Mouse (Mus musculus) left cerebral cortex, postnatal 36 days (tissue): ENCODE data around the gene Tmem147. TPM values are rescaled to one million over a fixed set of nuclear protein-coding genes. Genes with fewer than 3 reads are reported as not detected.
"Not testable (repeated sequence)": the region's sequence is repeated elsewhere in the genome, so short reads cannot be mapped to it uniquely, and the experiment has no call there.

Experiments
- DNase-seq, 2 experiments: peaks; one replicate each; pipeline ENCODE4 v3.0.0; 2021 to 2022; ENCODE audit warnings: low spot score in 2 of 2, mixed read lengths in 1 of 2
- intact Hi-C: fragments of 180-260 bp; cut with DNase I; formaldehyde crosslinking; loops from one replicate; pipeline ENCODE4 v1.15.1; 2025
- total RNA-seq, 2 experiments: library from RNA; stranded (reverse); gene quantifications; 2 replicates each; pipeline ENCODE4 v1.2.3; 2021

Tmem147 gene
- total RNA-seq: 100 to 1,000 TPM; 114 to 115 TPM

DNA sequence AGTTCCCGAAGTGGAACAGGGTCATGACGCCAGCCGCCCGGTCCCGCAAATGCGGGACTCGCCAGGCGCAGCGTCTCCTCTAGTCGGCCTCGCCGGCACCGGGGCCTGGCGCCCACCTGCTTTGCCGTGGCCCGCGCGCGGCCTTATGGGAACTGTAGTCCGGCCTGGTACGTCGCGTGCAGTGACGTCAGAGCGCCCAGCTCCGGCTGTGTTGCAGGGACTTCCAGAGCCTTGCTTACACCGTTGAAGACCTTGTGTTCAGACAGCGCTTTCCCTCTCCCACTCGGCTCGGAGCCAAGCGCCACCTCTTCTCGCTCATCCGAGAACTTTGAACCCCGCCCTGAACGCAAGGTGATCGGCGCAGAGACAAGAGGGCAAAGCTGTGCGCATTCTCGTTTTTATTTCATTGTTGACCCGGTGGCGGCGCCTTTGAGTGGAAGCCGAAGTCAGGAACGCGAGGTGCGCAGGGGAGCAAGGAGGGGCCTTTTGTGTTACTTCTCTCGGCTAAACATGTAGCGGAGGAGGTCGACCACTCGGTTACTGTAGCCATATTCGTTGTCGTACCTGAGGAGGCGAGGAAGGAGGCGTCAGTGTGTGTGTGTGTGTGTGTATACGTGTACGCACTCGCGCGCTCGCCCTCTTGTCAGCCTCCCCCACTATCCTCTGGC lies at the start of gene Tmem147:
Gene Tmem147, minus strand, starts transcription at position 145 of the 668 bp plus-strand sequence.
- intact Hi-C loops: loop anchor here (5.0 kb wide), 1 partner anchor 82 kb away; no protein-coding TSS in a partner anchor
- peak; percentile 96 to 98 for DNase-seq

DNA sequence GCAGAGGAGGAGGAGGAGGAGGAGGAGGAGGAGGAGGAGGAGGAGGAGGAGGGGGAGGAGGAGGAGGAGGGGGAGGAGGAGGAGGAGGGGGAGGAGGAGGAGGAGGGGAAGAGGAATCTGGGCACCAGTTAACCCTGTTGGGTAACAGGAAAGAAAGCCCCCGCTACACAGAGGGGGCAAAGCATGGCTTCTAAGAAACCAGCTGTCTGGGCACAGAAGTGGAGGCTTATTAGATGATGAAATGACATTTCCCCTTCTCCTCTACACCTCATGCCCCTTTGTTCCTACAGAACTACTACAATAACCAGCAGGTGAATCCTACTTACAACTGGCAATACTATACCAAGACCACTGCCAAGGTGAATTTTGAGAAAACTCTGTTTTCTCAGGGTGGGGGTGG lies 48.6 kb upstream of the Tmem147 start:
- no peak for DNase-seq
- intact Hi-C loops: no loop called here

DNA sequence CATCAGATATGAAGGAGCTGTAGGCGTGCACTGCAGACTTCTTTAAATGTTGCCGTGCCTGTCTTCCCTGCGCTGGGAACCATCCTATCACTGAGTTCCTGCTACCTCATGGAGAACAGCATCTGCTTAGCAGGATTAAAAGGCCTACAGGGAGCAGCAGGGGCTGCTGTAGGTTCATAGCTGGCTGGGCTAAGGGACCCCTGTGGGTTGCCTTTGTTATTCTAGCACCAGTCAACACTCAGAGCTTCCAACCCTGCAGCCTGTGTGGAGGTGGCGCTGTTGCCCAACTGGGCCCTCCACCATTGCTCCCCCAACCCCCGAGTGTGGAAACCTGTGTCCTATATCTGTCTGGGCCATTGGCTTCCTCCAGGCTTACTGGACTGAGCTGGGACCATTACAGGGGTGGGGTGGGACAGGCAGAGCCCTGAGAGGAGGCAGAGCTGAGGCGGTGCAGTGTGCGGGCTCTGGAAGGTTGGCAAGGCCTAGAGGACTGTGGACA lies 47.8 kb upstream of the Tmem147 start:
- no peak for DNase-seq
- intact Hi-C loops: no loop called here

DNA sequence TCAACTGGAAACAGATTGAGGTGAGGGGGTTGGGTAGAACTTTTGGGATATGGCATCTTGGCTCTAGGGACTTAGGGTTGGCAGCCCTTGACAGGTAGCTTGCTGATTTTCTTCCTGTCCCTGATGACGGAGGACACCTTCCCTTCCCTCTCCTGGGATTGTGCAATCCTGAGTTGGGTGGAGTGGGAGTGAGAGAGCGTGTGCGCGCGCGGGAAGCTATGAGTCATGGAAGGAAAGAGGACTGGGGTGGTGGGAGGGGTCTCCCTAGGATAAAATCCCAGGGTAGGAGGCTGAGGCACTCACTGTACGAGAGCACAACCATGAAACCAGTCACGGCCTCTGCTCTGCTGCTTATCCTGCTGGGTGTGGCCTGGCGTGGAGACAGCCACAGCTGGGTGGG lies 46.8 kb upstream of the Tmem147 start:
- peak in 1 of 2 experiments; percentile 15 for DNase-seq
- intact Hi-C loops: no loop called here

DNA sequence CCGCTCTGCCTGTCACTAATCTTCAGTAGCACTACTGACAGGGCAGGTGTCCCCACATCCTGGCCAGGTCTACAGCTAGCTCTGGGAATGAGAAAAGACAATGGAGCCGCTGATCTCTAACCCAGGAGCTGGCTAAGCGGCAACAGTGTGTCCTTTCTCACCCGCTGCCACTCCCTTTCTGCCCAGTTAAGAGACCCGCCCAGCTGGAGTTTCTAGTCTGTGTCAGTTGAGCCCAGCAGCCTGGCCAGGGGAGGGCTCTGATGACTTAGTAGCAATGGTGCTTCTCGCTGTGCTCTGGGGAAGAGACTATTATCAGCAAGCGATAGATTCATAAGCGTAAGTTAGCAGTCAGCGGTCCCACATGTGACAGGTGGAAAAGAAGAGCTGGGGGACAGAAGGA lies 39.9 kb upstream of the Tmem147 start:
- DNase-seq: no peak
- intact Hi-C loops: no loop called here

DNA sequence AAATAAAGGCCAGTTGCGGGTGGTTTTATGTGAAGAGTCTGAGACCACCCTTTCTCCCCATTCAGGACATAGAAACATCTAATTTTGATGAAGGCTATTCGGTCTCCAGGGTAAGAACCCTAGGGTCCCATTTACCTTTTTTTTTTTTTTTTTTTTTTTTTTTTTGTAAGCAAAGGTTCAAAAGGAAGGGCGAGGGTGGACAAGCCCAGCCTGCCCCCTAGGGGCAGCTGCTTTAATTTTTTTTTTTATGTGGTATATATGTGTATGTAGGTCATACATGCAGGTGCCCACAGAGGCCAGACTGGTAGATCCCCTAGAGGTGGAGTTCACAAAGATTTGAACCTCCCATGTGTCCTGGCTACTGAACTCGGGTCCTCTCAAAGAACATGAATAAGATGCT lies 37.1 kb upstream of the Tmem147 start:
- no peak for DNase-seq
- intact Hi-C loops: no loop called here

DNA sequence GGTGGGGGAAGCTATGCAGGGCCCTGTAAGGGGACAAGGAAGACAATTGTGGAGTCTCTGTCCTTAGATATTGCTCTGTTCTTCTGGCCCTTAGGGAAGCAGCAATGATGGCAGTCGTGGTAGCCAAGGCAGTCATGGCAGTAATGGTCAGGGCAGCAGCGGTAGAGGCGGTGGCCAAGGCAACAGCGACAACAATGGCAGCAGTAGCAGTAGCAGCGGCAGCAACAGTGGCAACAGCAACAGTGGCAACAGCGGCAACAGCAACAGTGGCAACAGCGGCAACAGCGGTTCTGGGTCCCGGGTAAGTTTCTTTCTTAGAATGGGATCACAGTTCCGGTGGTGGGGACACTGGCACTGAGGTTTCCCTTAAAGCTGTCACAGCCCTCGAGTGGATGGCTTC lies 35.8 kb upstream of the Tmem147 start:
- intact Hi-C loops: no loop called here
- DNase-seq: no peak

DNA sequence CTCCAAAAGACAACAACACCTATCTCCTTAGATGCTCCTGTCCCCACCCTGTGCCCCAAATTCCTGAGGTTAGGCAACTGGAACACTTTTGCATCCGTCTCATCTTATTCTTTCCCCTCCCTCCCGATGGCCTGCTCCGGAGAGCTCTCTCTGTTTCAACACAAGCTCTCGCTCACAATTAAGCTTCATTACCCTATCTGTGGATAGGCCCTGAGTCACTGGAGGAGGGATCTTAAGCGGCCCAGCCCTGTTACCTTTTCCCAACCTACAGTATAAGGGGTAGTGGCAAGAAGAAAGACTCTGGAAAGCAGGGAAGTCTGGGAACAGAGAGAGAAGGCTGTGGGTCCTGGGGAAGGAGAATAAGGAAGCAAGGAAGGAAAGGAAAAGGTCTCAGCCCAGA lies 34.1 kb upstream of the Tmem147 start, which contains the start of gene Dmkn:
Gene Dmkn, plus strand, starts transcription at position 301 of the 400 bp plus-strand sequence.
- DNase-seq: no peak
- intact Hi-C loops: no loop called here

DNA sequence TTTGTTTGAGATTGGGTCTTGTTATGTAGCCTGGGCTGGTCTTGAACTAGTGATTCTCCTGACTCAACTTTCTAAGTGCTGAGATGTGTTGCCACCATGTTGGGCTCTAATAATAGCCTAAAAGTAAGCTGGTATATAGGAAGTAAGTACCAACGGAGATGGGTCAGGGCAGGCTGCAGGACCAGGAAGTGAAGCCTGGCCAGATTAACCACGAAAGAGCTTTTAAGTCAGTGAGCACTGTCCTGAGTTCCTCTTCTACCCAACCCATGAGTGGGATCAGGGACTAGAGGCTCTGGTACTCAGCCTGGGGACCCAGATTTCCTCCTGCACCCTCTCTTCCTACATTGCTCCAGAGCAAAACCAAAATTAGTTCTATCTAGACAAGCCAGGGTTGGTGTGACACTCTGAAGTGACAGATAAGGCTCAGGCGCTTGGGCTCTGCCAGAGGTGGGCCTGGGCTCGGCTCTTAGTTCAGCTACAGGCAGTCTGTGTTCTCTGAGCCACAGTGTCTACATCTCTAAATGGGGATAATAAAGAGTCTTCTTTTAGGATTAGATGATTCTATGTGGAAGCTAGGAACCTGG lies 32.5 kb upstream of the Tmem147 start:
- intact Hi-C loops: no loop called here
- no peak for DNase-seq

DNA sequence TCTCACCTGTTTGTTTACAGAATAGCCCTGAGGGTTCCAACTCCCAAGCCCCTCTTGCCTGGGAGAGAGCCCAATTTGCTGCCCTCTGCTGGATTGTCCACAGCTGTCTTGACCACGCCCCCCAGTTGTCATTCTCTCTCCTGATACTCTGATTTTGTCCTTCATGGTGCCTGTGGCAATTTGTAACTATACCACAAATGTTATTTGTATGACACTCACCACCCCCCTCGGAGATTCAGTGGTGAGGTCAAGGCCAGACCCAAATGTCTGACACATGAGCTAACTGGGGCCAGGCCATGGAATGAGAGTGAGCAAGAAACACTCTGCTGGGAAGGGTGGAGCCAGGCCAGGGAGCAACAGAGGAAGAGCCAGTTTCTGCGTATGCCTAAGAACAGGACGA lies 29.5 kb upstream of the Tmem147 start:
- intact Hi-C loops: no loop called here
- DNase-seq: no peak

DNA sequence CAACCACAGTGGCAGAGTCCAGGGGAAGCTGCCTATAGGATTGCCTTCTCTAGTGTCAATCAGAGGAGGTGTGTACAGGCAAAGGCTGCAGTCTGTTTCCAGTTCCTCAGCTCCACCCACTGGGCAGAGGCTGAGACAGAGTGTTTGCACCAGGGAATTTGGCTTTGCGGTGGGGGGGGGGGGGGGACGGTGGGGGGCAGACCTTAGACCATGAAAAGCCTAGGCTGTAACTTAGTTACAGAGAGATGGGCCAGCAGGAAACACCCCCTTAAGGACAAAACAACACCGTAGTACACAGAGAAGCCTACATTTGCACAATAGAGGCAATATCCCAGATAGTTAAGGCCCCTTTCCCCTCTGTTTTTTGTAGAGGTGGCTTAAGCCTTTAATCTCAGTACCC lies 27.7 kb upstream of the Tmem147 start:
- intact Hi-C loops: no loop called here
- no peak for DNase-seq

DNA sequence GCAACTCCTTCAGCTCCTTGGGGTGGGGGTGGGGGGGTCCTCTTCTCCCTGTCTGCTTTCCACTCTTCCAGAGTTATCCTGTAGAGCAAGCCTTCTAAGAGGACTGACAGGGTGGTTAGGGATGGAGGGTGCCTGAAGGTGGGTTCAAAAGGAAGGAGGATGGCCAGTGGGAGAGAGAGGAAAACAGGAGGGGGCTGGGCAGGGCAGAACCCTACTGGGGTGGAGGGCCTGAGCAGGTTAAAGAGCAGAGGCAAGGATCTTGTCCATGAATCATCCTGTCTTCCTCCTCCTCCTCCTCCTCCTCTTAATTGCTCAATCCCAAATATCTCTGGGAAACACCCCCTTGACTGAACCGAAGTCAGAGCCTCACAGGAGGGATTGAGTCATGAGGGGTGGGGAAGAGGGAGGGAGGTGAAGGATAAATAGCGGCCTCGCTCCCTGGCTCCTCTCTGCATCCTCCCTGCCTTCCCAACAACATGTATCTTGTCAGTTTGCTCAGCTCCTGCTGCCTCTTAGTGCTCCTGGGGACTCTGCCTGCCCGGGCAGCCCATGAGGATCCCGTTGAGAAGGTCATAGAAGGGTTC lies 21.8 kb upstream of the Tmem147 start, which contains the start of gene Sbsn:
Gene Sbsn, plus strand, starts transcription at position 386 of the 584 bp plus-strand sequence.
- DNase-seq: no peak
- intact Hi-C loops: no loop called here

DNA sequence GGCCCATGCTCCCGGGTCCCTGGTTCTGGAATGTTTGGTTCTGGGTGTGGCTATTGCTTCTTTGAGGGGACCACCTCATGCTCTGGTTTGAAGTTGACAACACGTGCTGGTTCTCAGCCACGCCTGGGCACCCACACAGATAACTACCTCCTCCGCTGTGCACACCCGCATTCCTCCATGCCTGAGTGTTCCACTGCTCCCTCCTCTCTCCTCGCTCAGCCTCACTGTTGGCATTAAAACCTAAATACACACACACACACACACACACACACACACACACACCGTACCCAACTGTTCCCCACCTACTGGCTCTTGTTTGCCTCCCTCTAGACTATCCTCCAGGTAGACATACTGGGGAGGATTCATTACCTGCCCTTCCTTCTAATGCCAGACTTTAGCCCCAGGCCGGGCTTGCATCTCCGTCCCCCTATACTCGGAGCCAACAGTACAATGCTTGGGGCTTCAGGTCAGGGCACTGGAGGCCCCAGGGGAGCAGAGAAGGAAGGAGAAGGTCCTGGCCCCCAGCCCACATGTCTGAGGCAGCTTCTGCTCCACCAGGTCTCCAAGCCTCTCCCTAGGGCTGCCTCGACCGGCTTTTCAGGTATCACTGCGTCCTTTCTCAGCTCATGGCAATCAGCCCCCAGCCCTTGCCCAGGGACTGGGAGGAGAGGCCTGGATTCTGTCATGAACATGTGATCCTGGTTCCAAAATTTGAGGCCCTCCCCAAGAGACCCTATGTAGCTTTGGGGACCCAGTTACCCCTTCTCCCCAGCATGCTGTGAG lies 20.7 kb upstream of the Tmem147 start:
- DNase-seq: peak in 1 of 2 experiments; percentile 19

DNA sequence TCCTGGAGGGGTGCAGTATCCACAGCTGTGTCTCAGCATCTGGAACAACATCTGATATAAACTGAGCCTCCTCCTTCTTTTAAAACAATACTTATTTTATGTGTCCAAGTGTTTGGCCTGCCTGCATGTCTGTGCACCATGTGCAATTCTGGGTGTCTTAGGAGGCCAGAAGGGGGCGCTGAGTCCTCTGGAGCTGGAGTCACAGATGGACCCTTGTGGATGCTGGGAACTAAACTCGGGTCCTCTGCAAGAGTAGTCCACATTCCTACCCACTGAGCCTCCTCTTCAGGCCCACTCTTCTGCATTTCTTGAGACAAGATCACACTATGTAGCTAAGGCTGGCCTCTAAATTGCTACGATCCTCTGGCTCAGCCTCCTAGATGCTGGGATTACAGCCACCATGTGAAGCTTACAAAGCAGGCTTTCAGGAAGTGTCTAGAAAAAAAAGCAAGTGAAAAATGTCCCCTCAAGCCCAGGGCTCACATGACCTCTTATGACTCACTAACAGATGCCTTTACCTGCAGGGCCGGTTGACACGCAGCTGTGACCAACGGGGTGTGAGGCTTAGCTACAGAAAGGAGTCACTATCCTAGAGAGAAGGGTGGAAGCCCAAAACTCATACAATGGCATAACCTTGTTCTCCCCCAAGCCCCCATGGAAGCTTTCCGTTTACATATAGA lies 18.3 kb upstream of the Tmem147 start:
- intact Hi-C loops: no loop called here
- DNase-seq: no peak

More for the DNA sequence above, 20.7 kb upstream of the Tmem147 start:
- intact Hi-C loops: no loop called here

DNA sequence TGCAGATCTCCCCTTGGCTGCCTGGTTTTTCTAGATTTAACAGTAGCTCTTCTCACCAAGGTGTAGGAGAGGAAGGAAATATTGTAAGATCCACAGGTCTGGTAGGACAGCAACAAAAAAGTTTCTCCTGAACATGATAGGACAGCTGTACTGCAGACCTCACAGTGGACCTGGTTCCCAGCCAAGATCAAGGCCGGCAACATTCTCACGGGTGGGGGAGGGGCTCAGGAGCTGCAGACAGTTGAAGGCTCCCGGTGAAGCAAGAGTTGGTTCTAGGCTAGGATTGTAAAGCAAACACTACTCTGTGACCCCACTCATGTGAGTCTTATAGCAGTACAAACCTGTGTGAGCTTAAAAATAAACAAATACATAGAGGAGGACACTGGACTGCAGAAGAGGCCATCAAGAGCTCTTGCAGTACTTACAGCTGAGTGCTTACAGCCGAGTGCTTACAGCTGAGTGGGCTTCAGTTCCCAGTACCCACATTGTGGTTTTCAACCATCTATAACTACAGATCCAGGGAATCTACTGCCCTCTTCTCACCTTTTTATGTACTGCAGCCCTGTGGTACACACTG lies 14.8 kb upstream of the Tmem147 start:
- DNase-seq: no peak

DNA sequence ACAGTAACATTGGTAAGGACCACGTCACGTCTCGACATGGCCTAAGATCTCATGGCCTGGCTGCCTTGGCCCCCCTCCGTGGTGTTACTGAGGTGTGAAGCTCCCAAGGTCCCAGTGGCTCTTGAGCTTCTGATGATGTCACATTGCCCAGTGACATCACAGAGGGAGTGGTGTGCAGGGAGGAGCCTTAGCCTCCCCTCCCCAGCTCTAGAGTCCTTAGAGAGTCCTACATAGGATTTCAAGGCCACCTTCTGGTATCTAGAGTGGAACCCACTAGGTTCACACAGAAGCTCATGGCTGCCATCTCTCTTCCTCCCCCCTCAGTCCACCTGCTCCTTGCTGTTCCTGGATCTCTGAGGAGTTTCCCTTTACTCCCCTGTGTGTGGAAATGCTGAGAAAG lies 14.3 kb upstream of the Tmem147 start, which contains the start of gene Gapdhs:
Gene Gapdhs, minus strand, starts transcription at position 65 of the 400 bp plus-strand sequence.
- DNase-seq, intact Hi-C loops: not testable (repeated sequence)

More for the DNA sequence above, 14.8 kb upstream of the Tmem147 start:
- intact Hi-C loops: no loop called here

DNA sequence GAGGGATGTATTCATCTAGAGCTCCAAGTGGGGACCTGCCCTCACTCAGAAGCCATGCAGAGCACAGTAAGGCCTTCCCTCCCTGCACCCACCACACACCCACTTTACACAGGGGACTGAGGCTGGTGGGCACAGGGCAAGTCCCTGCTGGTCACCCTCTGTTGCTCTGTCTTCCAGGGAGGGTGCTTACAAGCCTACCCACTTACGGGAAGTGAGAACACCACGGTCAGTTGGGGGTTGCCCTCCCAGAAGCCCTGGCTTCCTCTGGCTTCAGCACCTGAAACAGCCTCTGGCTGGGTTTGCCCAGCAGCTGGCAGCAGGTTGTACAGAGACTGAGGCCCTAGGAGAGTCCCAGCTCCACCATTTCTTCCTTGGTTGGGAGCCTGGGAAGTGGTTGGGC lies 13.2 kb upstream of the Tmem147 start:
- DNase-seq, intact Hi-C loops: not testable (repeated sequence)

DNA sequence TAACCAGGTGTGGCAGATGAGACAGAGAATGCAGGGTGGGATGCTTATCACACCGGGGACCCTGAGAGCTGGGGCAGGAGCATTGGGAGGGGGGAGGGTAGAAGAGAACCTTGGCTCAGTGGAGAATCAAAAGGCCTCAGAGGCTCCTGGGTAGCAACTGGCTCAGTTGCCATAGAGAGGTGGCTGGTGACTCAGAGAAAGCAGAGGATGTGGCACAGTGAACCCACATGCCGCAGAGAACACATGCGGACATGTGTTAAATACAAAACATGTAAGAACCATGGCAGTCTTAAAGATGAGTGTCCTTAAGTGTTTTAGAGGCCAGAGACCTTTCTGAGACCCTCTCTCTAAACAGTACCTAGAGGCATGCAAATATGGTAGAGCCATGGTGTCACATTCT lies 6.9 kb upstream of the Tmem147 start:
- DNase-seq: no peak
- intact Hi-C loops: no loop called here
